Mouse (Mus musculus) small intestine, adult 2 months (tissue): ENCODE data around the gene Luc7l2.

Source experiments
- CTCF ChIP-seq: fragments of 200-500 bp; IDR thresholded peaks from 2 replicates; pipeline ENCODE4 v1.5.1; 2012; ENCODE audit warnings: low read depth, mild to moderate bottlenecking, control low read depth, inconsistent platforms, low read length, moderate library complexity, mixed read lengths; ENCODE audit not compliant: insufficient replicate concordance, insufficient read length; ENCODE audit errors: extremely low read depth
- POLR2A ChIP-seq: fragments of 200-500 bp; IDR thresholded peaks from 2 replicates; pipeline ENCODE4 v1.6.1; 2012; ENCODE audit warnings: low read depth, mild to moderate bottlenecking, control low read depth, inconsistent platforms, low read length, moderate library complexity

DNA sequence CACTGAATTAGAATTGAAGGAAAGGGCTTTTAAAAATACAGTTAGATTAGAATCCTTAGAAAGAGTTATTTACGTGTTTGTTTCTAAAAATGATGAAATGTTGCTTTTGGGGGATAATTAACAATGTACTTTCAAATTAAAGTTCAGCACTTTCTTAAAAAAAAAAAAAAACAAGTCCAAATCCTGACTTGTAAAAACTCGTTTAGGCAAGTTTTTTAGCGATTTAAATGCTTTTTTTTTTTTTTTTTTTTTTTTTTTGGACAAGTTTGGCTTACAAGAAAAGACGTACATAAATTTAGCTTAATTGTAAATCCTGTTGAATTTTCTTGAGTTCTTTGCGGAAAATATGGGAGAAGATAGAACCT, 1.5 kb downstream of the Luc7l2 start:
- no peak for TF ChIP-seq POLR2A
- no peak for TF ChIP-seq CTCF
